Mouse (Mus musculus): ENCODE measurements around the gene Iqcn. TPM values are rescaled to one million over a fixed set of nuclear protein-coding genes. Genes with fewer than 3 reads are reported as not detected.

The Iqcn gene
- polyA plus RNA-seq, 1 experiment from 2014 or later: 0.09 TPM

GRCm38 (mm10) chr8:70765838-70766570 is 62.7 kb downstream of the Iqcn start:
- ATAC-seq (ENCODE audit: low FRiP score): no peak
- Histone ChIP-seq H3K27me3 (peaks cover 30% of the 10 kb centered on the region), H3K4me2 (peak overlapping the region; percentile 53), H3K27ac (no peak overlapping the region), H3K4me3 (peak overlapping the region; percentile 22), H3K36me3 (peaks cover 41% of the 10 kb centered on the region), H3K9me3 (no peaks in the 10 kb centered on the region), H3K9ac (peak overlapping the region; percentile 60), H3K4me1 (replicated peaks) (peaks cover 22% of the 10 kb centered on the region)
- 3% methylated on average over 34 of the region's 34 CpGs for WGBS

GRCm38 (mm10) chr8:70766571-70767440 is 63.5 kb downstream of the Iqcn start:
- peak overlapping the region; percentile 22 for H3K4me3 ChIP-seq
- peak overlapping the region; percentile 60 for H3K9ac ChIP-seq
- no peak overlapping the region for H3K27ac ChIP-seq
- peak overlapping the region; percentile 53 for H3K4me2 ChIP-seq
- H3K36me3 ChIP-seq: peaks cover 49% of the 10 kb centered on the region
- 10% methylated on average over 21 of the region's 21 CpGs for WGBS
- ATAC-seq (ENCODE audit: low FRiP score): no peak
- H3K4me1 ChIP-seq (replicated peaks): peaks cover 24% of the 10 kb centered on the region
- peaks cover 30% of the 10 kb centered on the region for H3K27me3 ChIP-seq
- no peaks in the 10 kb centered on the region for H3K9me3 ChIP-seq

Other genes with a start within 250 kb of the Iqcn start
- gene Klhl26, start 226.5 kb upstream of the Iqcn start, polyA plus RNA-seq (2015; fragmentation: Nextera tagmentation; extraction: Ambion mirVana): 24.3 and 25.8 TPM in 2 replicates
- 78.5 and 78.8 TPM in 2 replicates for gene Tmem59l, start 216.1 kb upstream of the Iqcn start, polyA plus RNA-seq (2015; fragmentation: Nextera tagmentation; extraction: Ambion mirVana)
- gene Crlf1, start 210.3 kb upstream of the Iqcn start, polyA plus RNA-seq (2015; fragmentation: Nextera tagmentation; extraction: Ambion mirVana): 2.2 and 2.9 TPM in 2 replicates
- gene Rex1bd, start 196.7 kb upstream of the Iqcn start, polyA plus RNA-seq (2015; fragmentation: Nextera tagmentation; extraction: Ambion mirVana): 147 and 148 TPM in 2 replicates
- 715 and 758 TPM in 2 replicates for gene Uba52, start 192.7 kb upstream of the Iqcn start, polyA plus RNA-seq (2015; fragmentation: Nextera tagmentation; extraction: Ambion mirVana)
- 385 and 391 TPM in 2 replicates for gene Fkbp8, start 175.7 kb upstream of the Iqcn start, polyA plus RNA-seq (2015; fragmentation: Nextera tagmentation; extraction: Ambion mirVana)
- 47.7 and 50.5 TPM in 2 replicates for gene Kxd1, start 175.5 kb upstream of the Iqcn start, polyA plus RNA-seq (2015; fragmentation: Nextera tagmentation; extraction: Ambion mirVana)
- 16.3 and 17.2 TPM in 2 replicates for gene Ell, start 164.0 kb upstream of the Iqcn start, polyA plus RNA-seq (2015; fragmentation: Nextera tagmentation; extraction: Ambion mirVana)
- gene Isyna1, start 109.1 kb upstream of the Iqcn start, polyA plus RNA-seq (2015; fragmentation: Nextera tagmentation; extraction: Ambion mirVana): 121 and 125 TPM in 2 replicates
- 122 and 132 TPM in 2 replicates for gene Ssbp4, start 94.6 kb upstream of the Iqcn start, polyA plus RNA-seq (2015; fragmentation: Nextera tagmentation; extraction: Ambion mirVana)
- 1.5 and 1.9 TPM in 2 replicates for gene Lrrc25, start 87.3 kb upstream of the Iqcn start, polyA plus RNA-seq (2015; fragmentation: Nextera tagmentation; extraction: Ambion mirVana)
- 0.12 and 0.14 TPM in 2 replicates for gene Gdf15, start 71.0 kb upstream of the Iqcn start, polyA plus RNA-seq (2015; fragmentation: Nextera tagmentation; extraction: Ambion mirVana)
- gene Pgpep1, start 43.1 kb upstream of the Iqcn start, polyA plus RNA-seq (2015; fragmentation: Nextera tagmentation; extraction: Ambion mirVana): 103 and 105 TPM in 2 replicates
- gene Lsm4, start 30.2 kb upstream of the Iqcn start, polyA plus RNA-seq (2015; fragmentation: Nextera tagmentation; extraction: Ambion mirVana): 191 and 193 TPM in 2 replicates
- gene Jund, start 4.5 kb upstream of the Iqcn start, polyA plus RNA-seq (2015; fragmentation: Nextera tagmentation; extraction: Ambion mirVana): 79.2 and 94.3 TPM in 2 replicates
- gene Gm3336, start 15.1 kb downstream of the Iqcn start, polyA plus RNA-seq (2015; fragmentation: Nextera tagmentation; extraction: Ambion mirVana): not detected in 2 replicates
- gene Pde4c, start 20.3 kb downstream of the Iqcn start, polyA plus RNA-seq (2015; fragmentation: Nextera tagmentation; extraction: Ambion mirVana): 0.14 and 0.23 TPM in 2 replicates
- 352 and 355 TPM in 2 replicates for gene Rab3a, start 51.2 kb downstream of the Iqcn start, polyA plus RNA-seq (2015; fragmentation: Nextera tagmentation; extraction: Ambion mirVana)
- 40.8 and 44.5 TPM in 2 replicates for gene Mpv17l2, start 57.5 kb downstream of the Iqcn start, polyA plus RNA-seq (2015; fragmentation: Nextera tagmentation; extraction: Ambion mirVana)
- 90.0 and 94.1 TPM in 2 replicates for gene Pik3r2, start 73.3 kb downstream of the Iqcn start, polyA plus RNA-seq (2015; fragmentation: Nextera tagmentation; extraction: Ambion mirVana)
- gene Mast3, start 101.6 kb downstream of the Iqcn start, polyA plus RNA-seq (2015; fragmentation: Nextera tagmentation; extraction: Ambion mirVana): 16.4 and 17.4 TPM in 2 replicates
- 0.08 and 0.13 TPM in 2 replicates for gene Il12rb1, start 105.0 kb downstream of the Iqcn start, polyA plus RNA-seq (2015; fragmentation: Nextera tagmentation; extraction: Ambion mirVana)
- gene Arrdc2, start 136.3 kb downstream of the Iqcn start, polyA plus RNA-seq (2015; fragmentation: Nextera tagmentation; extraction: Ambion mirVana): 7.6 and 8.1 TPM in 2 replicates
- gene Kcnn1, start 159.8 kb downstream of the Iqcn start, polyA plus RNA-seq (2015; fragmentation: Nextera tagmentation; extraction: Ambion mirVana): 13.3 and 17.7 TPM in 2 replicates
- gene Ccdc124, start 170.5 kb downstream of the Iqcn start, polyA plus RNA-seq (2015; fragmentation: Nextera tagmentation; extraction: Ambion mirVana): 157 and 162 TPM in 2 replicates
- gene Slc5a5, start 189.3 kb downstream of the Iqcn start, polyA plus RNA-seq (2015; fragmentation: Nextera tagmentation; extraction: Ambion mirVana): 0.61 and 0.95 TPM in 2 replicates
- gene Rpl18a, start 194.0 kb downstream of the Iqcn start, polyA plus RNA-seq (2015; fragmentation: Nextera tagmentation; extraction: Ambion mirVana): 2,665 and 2,711 TPM in 2 replicates
- gene Map1s, start 202.5 kb downstream of the Iqcn start, polyA plus RNA-seq (2015; fragmentation: Nextera tagmentation; extraction: Ambion mirVana): 55.6 and 61.9 TPM in 2 replicates

All from hindbrain, embryonic 13.5 days (tissue).